Mouse (Mus musculus) limb, embryonic 15.5 days (tissue): ENCODE results near the gene Tnrc6b. TPM values are rescaled to one million over a fixed set of nuclear protein-coding genes. Genes with fewer than 3 reads are reported as not detected.

ENCODE experiments used
- ATAC-seq: fragments of 200-750 bp; cut with Nextera tagmentation; 2 replicates; pipeline ENCODE4 v1.8.0; 2017; ENCODE audit warnings: low read depth, moderate TSS enrichment; ENCODE audit not compliant: insufficient number of reproducible peaks, low FRiP score, low TSS enrichment
- H3K27ac ChIP-seq: fragments of 300-500 bp; sonication (generic); 2 replicates; pipeline ENCODE4 v1.5.1; 2015; ENCODE audit warnings: moderate library complexity, mild to moderate bottlenecking, inconsistent platforms
- H3K27me3 ChIP-seq: fragments of 300-500 bp; sonication (generic); 2 replicates; pipeline ENCODE4 v1.6.1; 2015; ENCODE audit warnings: inconsistent platforms
- H3K36me3 ChIP-seq: fragments of 300-500 bp; sonication (generic); 2 replicates; pipeline ENCODE4 v1.6.1; 2015; ENCODE audit warnings: inconsistent platforms
- H3K4me1 ChIP-seq: fragments of 300-500 bp; sonication (generic); 2 replicates; pipeline ENCODE4 v1.6.1; 2015; ENCODE audit warnings: inconsistent platforms
- H3K4me2 ChIP-seq: fragments of 300-500 bp; sonication (generic); 2 replicates; pipeline ENCODE4 v1.6.1; 2015; ENCODE audit warnings: mild to moderate bottlenecking, inconsistent platforms
- H3K4me3 ChIP-seq: fragments of 300-500 bp; sonication (generic); 2 replicates; pipeline ENCODE4 v1.5.1; 2015; ENCODE audit warnings: mild to moderate bottlenecking, inconsistent platforms
- H3K9ac ChIP-seq: fragments of 300-500 bp; sonication (generic); 2 replicates; pipeline ENCODE4 v1.6.1; 2015; ENCODE audit warnings: inconsistent platforms
- H3K9me3 ChIP-seq: fragments of 300-500 bp; sonication (generic); 2 replicates; pipeline ENCODE4 v1.6.1; 2016; ENCODE audit warnings: inconsistent platforms
- WGBS: fragments of 180-500 bp; shearing (Covaris S2); methylation state at CpG from one replicate; pipeline ENCODE4 v1.1.7; 2015; 5-methylcytosine and 5-hydroxymethylcytosine counted together
- polyA plus RNA-seq: library from polyadenylated mRNA; unstranded; fragments of >200 nt; fragmentation: Nextera tagmentation; extraction: Ambion mirVana; gene quantifications from 2 replicates; pipeline ENCODE4 v1.2.1, GENCODE M21; 2015

The Tnrc6b gene
- polyA plus RNA-seq, 1 experiment from 2014 or later, result 25.7 TPM

DNA sequence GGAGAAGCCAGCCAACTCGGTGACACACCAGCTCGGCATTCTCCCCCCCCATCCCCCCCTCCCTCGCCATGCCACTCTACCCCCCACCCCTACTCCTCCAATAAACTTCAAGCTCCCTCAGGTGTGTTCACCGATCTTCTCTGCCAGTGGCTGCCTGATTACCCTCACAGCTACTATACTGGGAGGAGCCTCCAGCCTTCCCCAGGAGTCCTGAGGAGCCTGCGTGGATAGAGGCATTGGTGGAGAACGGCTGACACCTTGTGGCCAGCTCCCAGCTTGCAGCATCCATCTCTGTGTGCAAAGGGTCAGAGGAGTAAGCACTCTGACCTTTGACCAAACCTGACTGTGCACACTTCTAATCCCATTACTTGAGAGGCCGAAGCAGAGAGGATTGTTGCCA, 6.8 kb upstream of the Tnrc6b start:
- Histone ChIP-seq H3K9me3 (no peaks in the 10 kb centered on the region), H3K4me2 (0 out of 2 replicates have a peak overlapping the region, but pooled peaks have one; percentile 10), H3K4me1 (peaks cover 30% of the 10 kb centered on the region), H3K9ac (no peak overlapping the region), H3K27me3 (no peaks in the 10 kb centered on the region), H3K4me3 (no peak overlapping the region), H3K27ac (no peak overlapping the region), H3K36me3 (no peaks in the 10 kb centered on the region)
- peak; percentile 62 for ATAC-seq
- 4% methylated on average over 7 of the region's 7 CpGs for WGBS

DNA sequence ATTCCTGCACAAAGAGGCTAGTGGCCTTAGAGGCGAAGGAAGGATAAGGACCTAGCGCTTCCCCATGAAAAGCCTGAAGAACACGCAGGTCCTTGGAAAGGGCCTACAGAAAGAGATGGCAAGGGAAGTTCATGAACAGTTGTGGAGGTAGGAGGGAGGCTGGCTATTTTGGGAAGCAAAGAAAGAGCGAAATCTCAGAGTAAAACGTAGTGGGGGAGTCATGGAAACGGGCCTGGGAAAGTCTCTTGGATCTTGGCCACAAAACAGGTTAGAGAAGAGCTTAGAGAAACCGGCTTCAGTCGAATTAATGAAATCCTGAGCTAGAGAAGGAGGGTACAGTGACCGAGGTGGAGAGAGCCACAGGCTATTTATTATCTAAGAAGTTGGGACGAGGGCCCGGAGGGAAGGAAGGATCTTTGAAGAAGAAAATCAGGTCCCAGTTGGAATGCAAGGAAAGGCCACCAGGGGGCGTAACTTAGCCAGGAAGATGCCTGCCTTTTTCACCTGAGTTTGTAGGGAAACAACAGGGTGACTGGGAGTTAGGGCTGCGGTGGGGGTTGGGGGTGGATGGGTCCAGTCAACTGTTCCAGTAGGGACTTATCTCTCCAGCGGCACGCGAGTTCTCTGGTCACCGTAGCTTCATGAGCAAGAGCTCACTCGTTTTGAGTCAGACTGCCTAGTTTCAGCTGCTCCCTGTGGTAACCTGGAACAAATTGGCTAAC, 5.1 kb upstream of the Tnrc6b start:
- H3K36me3 ChIP-seq, result no peaks in the 10 kb centered on the region
- peak overlapping the region; percentile 27 for H3K4me3 ChIP-seq
- no peaks in the 10 kb centered on the region for H3K27me3 ChIP-seq
- ATAC-seq, result no peak
- H3K4me2 ChIP-seq, result peak overlapping the region; percentile 50
- H3K27ac ChIP-seq, result peak overlapping the region; percentile 83
- no peak overlapping the region for H3K9ac ChIP-seq
- WGBS, result 27% methylated on average over 18 of the region's 18 CpGs
- H3K4me1 ChIP-seq, result peaks cover 36% of the 10 kb centered on the region
- H3K9me3 ChIP-seq, result no peaks in the 10 kb centered on the region

DNA sequence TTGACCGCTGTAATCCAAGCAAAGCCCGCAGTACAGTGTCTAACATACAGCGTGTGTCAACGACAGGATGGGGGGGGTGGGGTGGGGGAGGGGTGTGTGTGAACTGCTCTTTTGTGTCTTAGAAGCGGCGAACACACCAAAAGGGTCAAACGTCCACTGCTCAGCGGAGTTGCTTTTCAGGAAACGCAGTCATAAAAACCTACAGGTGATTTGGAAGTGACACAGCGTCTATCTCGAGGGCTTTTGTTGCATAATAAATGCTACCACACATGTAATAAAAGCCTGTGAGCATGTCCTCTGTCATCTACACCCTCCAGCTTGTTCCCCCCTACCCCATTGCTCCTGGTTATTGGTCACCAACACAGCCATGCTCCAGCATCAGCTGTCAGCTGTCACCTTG, 4.5 kb upstream of the Tnrc6b start:
- H3K27ac ChIP-seq, result peak overlapping the region; percentile 83
- no peaks in the 10 kb centered on the region for H3K36me3 ChIP-seq
- no peak overlapping the region for H3K9ac ChIP-seq
- peaks cover 36% of the 10 kb centered on the region for H3K4me1 ChIP-seq
- peak overlapping the region; percentile 27; the same call in 1 of the 2 replicates for H3K4me3 ChIP-seq
- H3K27me3 ChIP-seq, result no peaks in the 10 kb centered on the region
- no peaks in the 10 kb centered on the region for H3K9me3 ChIP-seq
- peak overlapping the region; percentile 50 for H3K4me2 ChIP-seq
- 16% methylated on average over 11 of the region's 11 CpGs for WGBS
- no peak for ATAC-seq

DNA sequence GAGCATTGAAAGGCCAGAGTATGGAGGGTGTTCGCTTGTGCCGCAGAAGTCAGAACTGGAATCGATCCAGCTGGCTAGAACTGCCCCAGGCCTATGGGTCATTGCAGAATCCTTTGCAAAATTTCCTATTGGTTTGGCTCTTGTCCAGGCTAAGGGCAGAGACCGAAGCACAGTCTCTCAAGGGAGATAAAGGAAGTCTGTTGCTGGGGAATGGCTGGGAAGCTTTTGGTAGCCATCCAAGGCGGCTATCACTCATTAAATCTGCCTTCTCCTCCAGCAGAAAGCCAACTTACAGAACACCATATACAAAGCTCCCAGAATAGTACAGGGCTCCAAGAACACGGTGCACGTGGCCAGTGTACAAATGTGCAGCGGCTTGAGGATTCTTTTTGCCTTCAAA, 4.0 kb upstream of the Tnrc6b start:
- Histone ChIP-seq H3K4me1 (peaks cover 38% of the 10 kb centered on the region), H3K9me3 (no peaks in the 10 kb centered on the region), H3K36me3 (no peaks in the 10 kb centered on the region), H3K9ac (no peak overlapping the region), H3K27ac (peak overlapping the region; percentile 83), H3K27me3 (no peaks in the 10 kb centered on the region), H3K4me3 (no peak overlapping the region), H3K4me2 (peak overlapping the region; percentile 50)
- 22% methylated on average over 8 of the region's 8 CpGs for WGBS
- ATAC-seq, result no peak

DNA sequence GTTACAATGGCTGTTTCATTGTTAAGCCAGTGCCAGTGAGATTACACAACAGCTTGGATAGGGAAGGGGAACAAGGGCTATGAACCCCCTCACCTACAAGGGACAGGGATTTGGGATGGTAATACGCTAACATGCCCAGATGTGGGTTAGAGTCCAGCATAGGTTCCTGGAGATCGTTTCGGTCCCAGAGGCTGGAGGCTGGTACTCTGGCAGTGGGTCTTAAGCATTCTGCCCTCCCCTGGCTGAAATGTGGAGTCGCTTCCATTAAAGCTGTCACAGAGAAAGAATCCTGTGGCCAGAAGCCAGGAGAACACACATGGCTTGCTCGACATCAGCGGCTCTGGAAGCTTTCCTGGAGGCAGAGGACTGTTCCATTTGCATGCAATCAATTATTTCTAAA, 1.5 kb upstream of the Tnrc6b start:
- no peak for ATAC-seq
- H3K4me3 ChIP-seq, result no peak overlapping the region
- WGBS, result 27% methylated on average over 6 of the region's 6 CpGs

DNA sequence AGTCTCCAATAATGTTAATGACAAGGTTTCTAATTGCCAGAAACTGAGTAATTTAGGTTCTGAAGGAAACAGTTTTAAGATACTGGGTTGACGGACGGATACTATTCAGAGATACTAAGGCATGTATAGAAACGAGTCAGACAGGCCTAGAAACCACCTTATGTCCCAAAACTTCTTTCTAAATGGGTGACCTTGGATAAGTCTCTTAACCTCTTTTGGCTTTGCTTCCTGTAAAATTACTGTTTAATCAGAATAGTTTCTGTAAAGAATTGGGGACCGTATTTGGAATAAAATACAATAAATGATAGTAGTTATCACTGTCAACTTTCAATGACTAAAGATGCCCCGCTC, 881 bp upstream of the Tnrc6b start:
- H3K4me3 ChIP-seq, result peak overlapping the region; percentile 77
- no peak overlapping the region for H3K9ac ChIP-seq
- no peaks in the 10 kb centered on the region for H3K36me3 ChIP-seq
- WGBS, result 18% methylated on average over 5 of the region's 5 CpGs
- no peaks in the 10 kb centered on the region for H3K27me3 ChIP-seq
- ATAC-seq, result no peak
- H3K9me3 ChIP-seq, result no peaks in the 10 kb centered on the region
- peak overlapping the region; percentile 82 for H3K4me2 ChIP-seq
- peaks cover 34% of the 10 kb centered on the region for H3K4me1 ChIP-seq
- H3K27ac ChIP-seq, result peak overlapping the region; percentile 94

More for the DNA sequence above, 1.5 kb upstream of the Tnrc6b start:
- Histone ChIP-seq H3K27ac (no peak overlapping the region), H3K9me3 (no peaks in the 10 kb centered on the region), H3K4me1 (peaks cover 34% of the 10 kb centered on the region), H3K27me3 (no peaks in the 10 kb centered on the region), H3K36me3 (no peaks in the 10 kb centered on the region), H3K9ac (no peak overlapping the region), H3K4me2 (no peak overlapping the region)

DNA sequence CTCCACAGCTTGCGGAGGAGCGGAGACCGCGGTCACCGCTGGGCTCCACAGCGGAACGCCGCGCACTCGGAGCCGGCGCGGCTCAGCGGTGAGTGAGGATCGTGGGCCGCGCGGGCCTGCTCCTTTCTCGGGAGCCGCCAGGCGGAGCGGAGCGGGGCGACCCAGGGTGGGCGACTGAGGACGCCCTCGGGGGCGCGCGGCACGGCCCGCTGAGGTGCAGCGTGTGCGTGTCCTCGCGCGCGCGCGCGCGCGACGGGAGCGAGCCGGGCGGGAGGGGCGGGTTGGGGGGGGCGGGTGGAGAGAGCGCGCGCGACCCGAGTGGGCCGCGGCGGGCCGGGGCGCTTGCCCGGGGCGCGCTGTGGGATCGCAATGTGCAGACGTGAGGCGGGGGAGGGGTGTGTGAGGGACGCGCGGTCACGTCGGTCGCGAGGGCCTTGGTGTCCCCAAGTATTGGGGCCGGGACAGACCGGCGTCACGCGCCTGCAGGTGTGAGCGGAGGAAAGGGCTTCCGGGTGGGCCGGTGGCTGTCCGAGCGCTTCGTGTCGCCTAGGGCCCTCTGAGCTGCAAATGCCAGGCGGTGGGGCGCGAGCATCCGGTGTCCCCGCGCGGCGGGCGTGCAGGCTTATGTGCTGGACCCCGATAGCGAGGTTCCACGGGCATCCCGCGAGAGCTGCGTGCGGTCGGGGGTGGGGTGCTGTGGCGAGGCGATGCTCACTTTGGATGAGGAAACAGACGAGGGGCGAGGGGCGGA, 463 bp downstream of the Tnrc6b start:
- under 1% methylated on average over 79 of the region's 106 CpGs for WGBS
- H3K4me3 ChIP-seq, result peak overlapping the region; percentile 77
- ATAC-seq, result peak; percentile 8; the same call in 1 of the 2 replicates

DNA sequence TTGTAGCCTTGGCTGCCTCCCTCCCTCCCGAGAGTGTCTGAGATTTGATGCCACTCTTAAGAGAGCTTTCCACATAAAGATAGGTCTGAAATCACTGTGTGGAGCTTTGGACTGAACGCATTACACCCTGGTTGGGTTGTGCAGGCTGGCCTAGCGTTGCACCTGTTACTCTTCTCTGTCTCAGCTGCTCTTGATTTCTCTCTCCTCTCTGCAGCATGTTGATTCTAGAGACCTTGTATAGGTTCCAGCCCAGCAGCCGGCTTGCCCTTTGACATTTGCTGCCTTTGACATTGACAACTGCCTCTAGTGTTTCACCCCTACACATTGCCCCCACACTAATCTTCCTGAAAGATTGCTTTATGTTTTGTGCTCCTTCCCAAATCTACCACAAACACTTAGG, 3.2 kb downstream of the Tnrc6b start:
- no peaks in the 10 kb centered on the region for H3K9me3 ChIP-seq
- H3K4me2 ChIP-seq, result no peak overlapping the region
- no peak for ATAC-seq
- H3K4me1 ChIP-seq, result peaks cover 11% of the 10 kb centered on the region
- H3K27ac ChIP-seq, result no peak overlapping the region
- WGBS, result 72% methylated on average over 4 of the region's 4 CpGs
- no peak overlapping the region for H3K4me3 ChIP-seq
- H3K36me3 ChIP-seq, result no peaks in the 10 kb centered on the region
- no peak overlapping the region for H3K9ac ChIP-seq
- H3K27me3 ChIP-seq, result no peaks in the 10 kb centered on the region

More for the DNA sequence above, 463 bp downstream of the Tnrc6b start:
- Histone ChIP-seq H3K9me3 (no peaks in the 10 kb centered on the region), H3K27me3 (no peaks in the 10 kb centered on the region), H3K27ac (peak overlapping the region; percentile 91), H3K36me3 (no peaks in the 10 kb centered on the region), H3K4me2 (peak overlapping the region; percentile 82), H3K9ac (peak overlapping the region; percentile 81), H3K4me1 (peaks cover 23% of the 10 kb centered on the region)

DNA sequence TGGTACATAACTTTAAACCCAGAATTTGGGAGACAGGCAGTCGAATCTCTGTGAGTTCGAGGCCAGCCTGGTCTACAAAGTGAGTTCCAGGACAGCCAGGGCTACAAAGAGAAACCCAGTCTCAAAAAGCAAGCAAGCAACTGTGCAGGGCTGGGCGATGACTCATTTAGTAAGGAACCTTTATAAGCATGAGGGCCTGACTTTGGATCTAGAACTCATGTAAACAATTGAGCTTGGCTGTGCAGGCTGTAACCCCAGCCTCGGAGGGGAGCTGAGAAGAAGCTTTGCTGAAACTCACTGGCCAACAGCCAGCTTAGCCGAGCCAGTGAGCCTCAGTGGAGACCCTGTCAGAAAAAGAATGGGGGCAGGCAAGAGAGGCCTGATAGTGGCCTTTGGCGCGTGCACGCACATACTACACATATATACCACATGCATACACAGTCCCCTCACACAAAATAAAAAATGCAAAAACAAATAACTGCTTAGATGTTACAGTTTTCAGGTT, 5.6 kb downstream of the Tnrc6b start:
- no peak overlapping the region for H3K9ac ChIP-seq
- no peak overlapping the region for H3K27ac ChIP-seq
- H3K36me3 ChIP-seq, result no peaks in the 10 kb centered on the region
- H3K4me2 ChIP-seq, result no peak overlapping the region
- H3K9me3 ChIP-seq, result no peaks in the 10 kb centered on the region
- H3K4me1 ChIP-seq, result peaks cover 7% of the 10 kb centered on the region; the same call in 1 of the 2 replicates
- no peak for ATAC-seq
- WGBS, result 87% methylated on average over 8 of the region's 8 CpGs
- H3K4me3 ChIP-seq, result no peak overlapping the region
- no peaks in the 10 kb centered on the region for H3K27me3 ChIP-seq

DNA sequence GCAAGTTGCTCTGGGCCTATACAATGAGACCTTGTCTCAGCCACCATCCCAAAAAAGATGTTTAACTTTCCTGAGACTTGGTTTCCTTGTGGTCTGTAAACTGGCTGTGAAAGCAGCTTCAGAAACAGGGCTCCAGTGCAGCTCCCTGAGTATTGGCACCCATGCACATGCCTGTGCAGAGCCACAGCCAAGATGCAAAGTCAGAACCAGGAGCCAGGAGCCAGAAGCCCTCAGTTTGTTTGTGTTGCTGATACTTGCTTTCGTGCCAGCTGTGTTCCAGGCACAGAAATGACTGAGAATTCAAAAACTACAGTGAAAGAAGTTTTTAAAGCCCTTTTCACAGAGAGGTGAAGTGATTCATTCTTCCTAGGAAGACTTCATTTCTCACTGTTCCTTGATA, 6.3 kb downstream of the Tnrc6b start:
- no peak for ATAC-seq
- Histone ChIP-seq H3K4me1 (peaks cover 3% of the 10 kb centered on the region; the same call in 1 of the 2 replicates), H3K36me3 (no peaks in the 10 kb centered on the region), H3K9me3 (no peaks in the 10 kb centered on the region), H3K4me2 (no peak overlapping the region), H3K27ac (no peak overlapping the region), H3K27me3 (no peaks in the 10 kb centered on the region), H3K4me3 (no peak overlapping the region), H3K9ac (no peak overlapping the region)
- WGBS, result 52% methylated on average over 1 of the region's 1 CpGs

DNA sequence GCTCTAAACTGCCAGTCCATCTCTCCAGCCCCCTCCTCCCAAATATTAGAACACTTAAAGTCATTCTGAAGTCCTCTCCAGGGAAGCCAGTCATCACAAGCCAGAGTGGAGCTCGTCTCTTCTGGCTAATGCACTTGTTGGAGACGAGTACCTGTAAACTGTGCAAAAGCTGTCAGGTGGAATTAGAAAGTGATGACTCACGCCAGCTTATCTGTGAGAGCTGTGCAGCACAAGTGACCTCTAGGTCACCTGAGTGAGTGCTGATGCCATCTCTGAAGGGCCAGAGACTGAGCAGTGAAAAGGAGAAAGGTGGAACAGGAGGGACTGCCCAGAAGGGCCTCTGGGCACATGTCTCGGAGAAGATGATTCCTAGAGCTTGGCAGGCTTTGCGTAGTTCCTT, 9.1 kb downstream of the Tnrc6b start:
- ATAC-seq, result no peak
- Histone ChIP-seq H3K4me3 (no peak overlapping the region), H3K27me3 (no peaks in the 10 kb centered on the region), H3K36me3 (no peaks in the 10 kb centered on the region), H3K9ac (no peak overlapping the region), H3K27ac (no peak overlapping the region), H3K9me3 (no peaks in the 10 kb centered on the region), H3K4me2 (no peak overlapping the region), H3K4me1 (peaks cover 3% of the 10 kb centered on the region; the same call in 1 of the 2 replicates)
- 57% methylated on average over 5 of the region's 5 CpGs for WGBS

DNA sequence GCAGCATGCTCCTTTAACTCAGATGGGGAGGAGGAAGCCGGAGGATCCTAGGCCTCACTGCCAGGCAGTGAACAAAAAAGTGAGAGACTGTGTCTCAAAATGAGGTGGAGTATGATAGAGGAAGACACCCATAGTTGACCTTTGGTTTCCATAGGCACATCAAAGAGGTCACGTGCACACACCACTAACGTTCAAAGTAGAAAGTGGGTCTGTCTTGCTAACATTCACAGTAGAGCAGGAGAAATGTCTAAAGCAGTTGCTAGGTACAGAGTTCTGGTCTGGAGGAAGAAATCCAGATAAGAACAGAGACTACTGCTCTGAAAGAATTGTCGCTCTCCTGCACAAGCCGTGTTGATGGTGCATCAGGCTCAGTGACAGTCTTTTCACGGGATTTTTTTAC, 10.7 kb downstream of the Tnrc6b start:
- Histone ChIP-seq H3K4me1 (peaks cover 3% of the 10 kb centered on the region; the same call in 1 of the 2 replicates), H3K4me3 (no peak overlapping the region), H3K4me2 (no peak overlapping the region), H3K9ac (no peak overlapping the region), H3K27ac (no peak overlapping the region), H3K36me3 (no peaks in the 10 kb centered on the region), H3K9me3 (no peaks in the 10 kb centered on the region), H3K27me3 (no peaks in the 10 kb centered on the region)
- no peak for ATAC-seq
- WGBS, result 81% methylated on average over 6 of the region's 6 CpGs
